ENCODE assay signal across 12 mouse cellular contexts in genomic region chr5:4495482-4495881, GRCm38 (mm10).
DNase-seq lines count a peak whose midpoint lies in the region; ATAC-seq and TF ChIP-seq lines count a peak whose summit lies in the region.
"Had no signal": no experiment of that assay in that cellular context is flagged by ENCODE, and none has a peak within 500 bp of the region (broad histone marks: within the 10 kb centered on the region; RNA-seq: fewer than 3 reads in every experiment).

No protein-coding gene starts in this region.

- H3K27me3 ChIP-seq in limb, embryonic 11.5 days (ENCODE audit: control insufficient read depth, insufficient read depth, low read length), result no peaks in the 10 kb centered on the region
- no peaks in the 10 kb centered on the region for H3K27me3 ChIP-seq in limb, embryonic 10.5 days (ENCODE audit: low read depth, poor library complexity, severe bottlenecking)
- no peaks in the 10 kb centered on the region for H3K27me3 ChIP-seq in neural tube, embryonic 12.5 days (replicated peaks)
- H3K27me3 ChIP-seq in heart, adult 2 months (ENCODE audit: control insufficient read depth, insufficient read depth, low read length), result no peaks in the 10 kb centered on the region
- H3K27me3 ChIP-seq: heart, embryonic 15.5 days had no signal

- no peak for ATAC-seq in cerebellum, adult (ENCODE audit: insufficient number of reproducible peaks, low FRiP score, low TSS enrichment)
- ATAC-seq in limb, embryonic 11.5 days (ENCODE audit: insufficient number of reproducible peaks, low FRiP score, low TSS enrichment, low read depth), result no peak
- ATAC-seq in neural tube, embryonic 12.5 days (ENCODE audit: low FRiP score, low read depth), result peak; percentile 66
- ATAC-seq: intestine, postnatal 0 days had no signal

- no peak overlapping the region for H3K4me2 ChIP-seq in limb, embryonic 11.5 days (ENCODE audit: low read depth, severe bottlenecking)
- no peak overlapping the region for H3K4me2 ChIP-seq in neural tube, embryonic 12.5 days (replicated peaks)

- peaks cover 5% of the 10 kb centered on the region; the same call in 1 of the 2 replicates for H3K4me1 ChIP-seq in limb, embryonic 11.5 days (ENCODE audit: control insufficient read depth, insufficient read depth, low read length)
- H3K4me1 ChIP-seq in limb, embryonic 10.5 days, result peaks cover 42% of the 10 kb centered on the region
- H3K4me1 ChIP-seq in neural tube, embryonic 12.5 days, result peaks cover 25% of the 10 kb centered on the region
- peaks cover 7% of the 10 kb centered on the region for H3K4me1 ChIP-seq in heart, adult 2 months (ENCODE audit: control insufficient read depth, insufficient read depth, low read length)

- H3K4me3 ChIP-seq in limb, embryonic 11.5 days (ENCODE audit: low read depth, low read length), result no peak overlapping the region
- H3K4me3 ChIP-seq in limb, embryonic 10.5 days, result no peak overlapping the region
- no peak overlapping the region for H3K4me3 ChIP-seq in neural tube, embryonic 12.5 days
- H3K4me3 ChIP-seq in heart, adult 2 months, result no peak overlapping the region
- H3K4me3 ChIP-seq: heart, embryonic 15.5 days had no signal

- peak; percentile 28 for DNase-seq in cerebellum, adult 11 months
- DNase-seq in limb, embryonic 11.5 days (ENCODE audit: low spot score), result peak; percentile 23
- DNase-seq in limb, embryonic 10.5 days (ENCODE audit: low spot score), result no peak
- DNase-seq in cerebellum, postnatal 36 days, result peak; percentile 23 to 46
- no peak for DNase-seq in natural killer cell, adult 2 months (ENCODE audit: low spot score in 2 of 2)
- no peak for DNase-seq in heart, adult 2 months
- DNase-seq: liver had no signal

- no peaks in the 10 kb centered on the region for H3K79me2 ChIP-seq in heart, adult 2 months (replicated peaks; ENCODE audit: control insufficient read depth, insufficient read depth, low read length)

- H3K9me3 ChIP-seq in limb, embryonic 11.5 days (ENCODE audit: control insufficient read depth, low read length), result no peaks in the 10 kb centered on the region
- H3K9me3 ChIP-seq in limb, embryonic 10.5 days (replicated peaks), result no peaks in the 10 kb centered on the region
- H3K9me3 ChIP-seq in neural tube, embryonic 12.5 days, result no peaks in the 10 kb centered on the region
- H3K9me3 ChIP-seq: G1E; heart, embryonic 15.5 days had no signal

- 72% methylated on average over 6 of the region's 6 CpGs for WGBS in limb, embryonic 11.5 days
- WGBS in limb, embryonic 10.5 days, result 69% methylated on average over 6 of the region's 6 CpGs
- 40% methylated on average over 6 of the region's 6 CpGs for WGBS in neural tube, embryonic 12.5 days
- 96% methylated on average over 6 of the region's 6 CpGs for WGBS in heart, adult 2 months

- intact Hi-C loops in heart, adult 2 months (cut with DNase I), result no loop called here

- no peaks in the 10 kb centered on the region for H3K36me3 ChIP-seq in limb, embryonic 11.5 days (ENCODE audit: control insufficient read depth, insufficient read depth, low read length)
- H3K36me3 ChIP-seq in limb, embryonic 10.5 days, result no peaks in the 10 kb centered on the region
- H3K36me3 ChIP-seq in neural tube, embryonic 12.5 days, result no peaks in the 10 kb centered on the region
- peaks cover 2% of the 10 kb centered on the region; the same call in 1 of the 2 replicates for H3K36me3 ChIP-seq in heart, adult 2 months (ENCODE audit: control insufficient read depth, insufficient read depth, low read length)
- H3K36me3 ChIP-seq: G1E; heart, embryonic 15.5 days had no signal

- TF ChIP-seq CTCF in heart, adult 2 months (IDR thresholded peaks at IDR 0.05), result no peak

- no peak for TF ChIP-seq POLR2A in heart, adult 2 months (IDR thresholded peaks at IDR 0.05; ENCODE audit: insufficient read depth, low read depth, low read length)

- TF ChIP-seq EP300 in heart, adult 2 months (IDR thresholded peaks at IDR 0.05; ENCODE audit: insufficient read depth, low read depth, low read length), result no peak

- no peak overlapping the region for H3K9ac ChIP-seq in limb, embryonic 11.5 days (ENCODE audit: low read length)
- H3K9ac ChIP-seq in neural tube, embryonic 12.5 days, result no peak overlapping the region
- no peak overlapping the region for H3K9ac ChIP-seq in heart, adult 2 months (ENCODE audit: low read depth, low read length)
- H3K9ac ChIP-seq: heart, embryonic 15.5 days had no signal

- H3K27ac ChIP-seq in limb, embryonic 11.5 days (replicated peaks; ENCODE audit: low read depth, low read length), result no peak overlapping the region
- no peak overlapping the region for H3K27ac ChIP-seq in limb, embryonic 10.5 days
- H3K27ac ChIP-seq in neural tube, embryonic 12.5 days, result no peak overlapping the region
- no peak overlapping the region for H3K27ac ChIP-seq in heart, adult 2 months

Comparison
In these comparisons a context has a peak if more than half of its experiments do, and no peak if none do; other contexts are left out.
1. DNase-seq: peak in cerebellum, adult 11 months (single experiment), limb, embryonic 11.5 days (single experiment) and cerebellum, postnatal 36 days (2 of 2); none in limb, embryonic 10.5 days (single experiment), natural killer cell, adult 2 months (0 of 2) and heart, adult 2 months (0 of 2).